Mouse (Mus musculus) hindbrain, embryonic 10.5 days (tissue): ENCODE results near the gene Fxyd1. TPM values are rescaled to one million over a fixed set of nuclear protein-coding genes. Genes with fewer than 3 reads are reported as not detected.

Experiments used
- DNase-seq: peaks from one replicate; pipeline ENCODE4 v3.0.0-alpha.2; 2017; ENCODE audit warnings: low spot score
- H3K27ac ChIP-seq: fragments of 300-500 bp; sonication (generic); 2 replicates; pipeline ENCODE4 v1.5.1; 2016; ENCODE audit warnings: mild to moderate bottlenecking, moderate library complexity
- H3K27me3 ChIP-seq: fragments of 300-500 bp; sonication (generic); 2 replicates; pipeline ENCODE4 v1.6.1; 2016; ENCODE audit warnings: mild to moderate bottlenecking; ENCODE audit not compliant: poor library complexity, insufficient read depth, severe bottlenecking
- H3K36me3 ChIP-seq: fragments of 300-500 bp; sonication (generic); 2 replicates; pipeline ENCODE4 v1.6.1; 2016; ENCODE audit warnings: mild to moderate bottlenecking, moderate library complexity
- H3K4me1 ChIP-seq: fragments of 300-500 bp; sonication (generic); replicated peaks from 2 replicates; pipeline ENCODE4 v1.6.1; 2016; ENCODE audit warnings: mild to moderate bottlenecking
- H3K4me3 ChIP-seq: fragments of 300-500 bp; sonication (generic); 2 replicates; pipeline ENCODE4 v1.5.1; 2016; ENCODE audit warnings: mild to moderate bottlenecking, moderate library complexity
- H3K9me3 ChIP-seq: fragments of 300-500 bp; sonication (generic); 2 replicates; pipeline ENCODE4 v1.6.1; 2016; ENCODE audit warnings: mild to moderate bottlenecking, moderate library complexity
- WGBS: fragments of 180-500 bp; shearing (Covaris S2); methylation state at CpG from one replicate; pipeline ENCODE4 v1.1.7; 2016; 5-methylcytosine and 5-hydroxymethylcytosine counted together
- polyA plus RNA-seq: library from polyadenylated mRNA; unstranded; fragments of >200 nt; fragmentation: Nextera tagmentation; extraction: Ambion mirVana; gene quantifications from 2 replicates; pipeline ENCODE4 v1.2.1, GENCODE M21; 2016

Fxyd1 gene
- polyA plus RNA-seq, 1 experiment from 2014 or later: 14.0 TPM

DNA sequence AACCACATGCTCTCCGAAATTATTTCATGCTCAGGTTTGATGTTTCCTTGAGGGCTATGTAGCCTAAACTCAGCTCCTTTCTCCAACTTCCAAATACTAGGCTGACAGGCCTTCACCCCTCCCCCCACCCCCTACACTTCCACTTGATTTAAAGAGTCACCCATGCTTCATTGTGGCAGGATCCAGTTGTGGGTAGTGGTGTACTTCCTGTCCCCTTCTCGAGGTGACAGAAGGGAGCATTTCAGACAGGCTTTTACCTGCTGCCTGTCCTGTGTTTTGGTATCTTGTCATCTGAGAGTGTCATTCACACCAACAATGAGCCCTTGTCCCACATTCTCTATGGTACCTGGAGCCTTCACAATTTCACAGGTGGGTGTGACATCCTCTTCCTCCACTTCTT is 30.3 kb upstream of the Fxyd1 start:
- no peak for DNase-seq
- Histone ChIP-seq H3K27me3 (no peaks in the 10 kb centered on the region), H3K4me1 (peaks cover 36% of the 10 kb centered on the region), H3K4me3 (no peak overlapping the region), H3K27ac (0 out of 2 replicates have a peak overlapping the region, but pooled peaks have one; percentile 81), H3K36me3 (no peaks in the 10 kb centered on the region), H3K9me3 (0 out of 2 replicates have a peak, but pooled peaks cover 3% of the 10 kb centered on the region)
- 60% methylated on average over 2 of the region's 2 CpGs for WGBS

DNA sequence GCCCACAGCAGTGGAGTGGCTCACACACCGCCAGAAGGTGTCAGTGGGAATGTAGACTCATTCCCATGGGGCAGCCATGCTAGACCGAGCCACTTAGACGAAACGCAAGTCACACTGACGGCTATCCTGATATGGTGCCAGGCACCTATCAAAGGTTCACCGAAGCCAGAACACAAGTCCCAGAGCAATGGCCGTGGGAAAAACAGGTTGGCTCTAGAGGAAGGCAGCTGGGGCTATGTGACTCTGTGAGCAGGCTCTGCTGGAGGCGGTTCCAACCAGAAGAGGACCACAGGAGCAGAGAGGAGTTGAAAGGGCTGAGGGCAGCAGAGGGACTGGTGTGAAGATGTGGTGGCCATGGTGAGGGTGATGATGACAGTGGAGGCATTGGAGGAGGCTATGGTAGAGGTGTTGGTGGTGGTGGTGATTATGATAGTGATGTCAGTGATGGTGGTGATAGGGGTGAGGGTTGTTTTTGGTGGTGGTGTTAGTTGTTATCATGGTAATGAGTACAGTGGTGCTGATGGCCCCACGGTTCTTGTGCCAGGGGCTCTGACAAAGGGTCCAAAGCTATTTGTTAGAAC is 29.3 kb upstream of the Fxyd1 start:
- H3K27me3 ChIP-seq: no peaks in the 10 kb centered on the region
- WGBS: 90% methylated on average over 9 of the region's 9 CpGs
- no peak for DNase-seq
- H3K36me3 ChIP-seq: no peaks in the 10 kb centered on the region
- H3K4me3 ChIP-seq: no peak overlapping the region
- H3K27ac ChIP-seq: peak overlapping the region; percentile 81
- 0 out of 2 replicates have a peak, but pooled peaks cover 3% of the 10 kb centered on the region for H3K9me3 ChIP-seq
- peaks cover 36% of the 10 kb centered on the region for H3K4me1 ChIP-seq

DNA sequence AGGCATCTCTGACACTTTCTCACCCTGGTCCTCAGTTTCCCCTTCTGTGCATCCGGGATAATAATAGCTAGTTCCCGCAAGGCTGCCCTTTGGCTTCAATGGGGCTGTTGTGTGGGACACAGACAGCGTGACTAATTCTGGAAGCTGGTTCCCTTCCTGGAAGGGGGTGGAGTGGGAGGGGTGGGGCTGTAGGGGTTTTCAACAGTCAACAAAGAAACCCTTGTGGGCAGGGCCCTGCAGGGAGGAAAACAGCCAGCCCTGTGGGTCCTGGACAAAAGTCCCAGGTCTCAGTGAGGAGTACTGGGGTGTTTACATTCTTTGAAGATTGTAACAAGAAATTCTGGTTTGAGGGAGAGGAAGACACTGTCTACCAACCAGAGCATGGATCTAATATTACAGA is 28.2 kb upstream of the Fxyd1 start:
- H3K4me1 ChIP-seq: peaks cover 36% of the 10 kb centered on the region
- H3K27me3 ChIP-seq: no peaks in the 10 kb centered on the region
- peak; percentile 52 for DNase-seq
- no peaks in the 10 kb centered on the region for H3K36me3 ChIP-seq
- H3K4me3 ChIP-seq: no peak overlapping the region
- 25% methylated on average over 3 of the region's 3 CpGs for WGBS
- H3K27ac ChIP-seq: peak overlapping the region; percentile 81
- H3K9me3 ChIP-seq: peaks cover 7% of the 10 kb centered on the region; the same call in 1 of the 2 replicates

DNA sequence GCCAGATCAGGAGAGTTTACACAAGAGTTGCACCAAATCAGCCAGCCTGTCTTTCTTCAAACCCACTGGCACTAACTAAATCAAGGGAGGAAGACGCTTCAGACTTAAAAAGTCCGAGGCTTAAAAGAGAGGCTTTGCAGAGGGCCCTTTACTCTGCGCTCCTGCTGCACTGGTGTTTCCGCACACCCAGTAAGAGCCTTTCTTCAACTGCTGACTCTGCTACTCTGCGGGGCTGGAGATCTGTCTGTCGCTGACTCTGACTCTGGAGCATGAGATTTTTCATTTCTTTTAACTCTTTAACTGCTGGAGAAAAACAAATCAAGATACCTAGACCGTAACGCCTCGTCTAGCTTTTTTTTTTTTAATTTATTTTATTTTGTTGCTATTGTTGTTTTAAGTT is 27.1 kb upstream of the Fxyd1 start:
- DNase-seq: no peak
- no peaks in the 10 kb centered on the region for H3K36me3 ChIP-seq
- peaks cover 5% of the 10 kb centered on the region; the same call in 1 of the 2 replicates for H3K9me3 ChIP-seq
- peak overlapping the region; percentile 74 for H3K27ac ChIP-seq
- H3K4me3 ChIP-seq: no peak overlapping the region
- WGBS: 57% methylated on average over 9 of the region's 9 CpGs
- H3K4me1 ChIP-seq: peaks cover 36% of the 10 kb centered on the region
- no peaks in the 10 kb centered on the region for H3K27me3 ChIP-seq

GRCm38 (mm10) chr7:31082831-31083588 is 26.0 kb upstream of the Fxyd1 start:
- DNase-seq: peak; percentile 34
- H3K4me3 ChIP-seq: no peak overlapping the region
- peaks cover 38% of the 10 kb centered on the region for H3K4me1 ChIP-seq
- no peaks in the 10 kb centered on the region for H3K36me3 ChIP-seq
- H3K27ac ChIP-seq: peak overlapping the region; percentile 74
- peaks cover 5% of the 10 kb centered on the region; the same call in 1 of the 2 replicates for H3K9me3 ChIP-seq
- H3K27me3 ChIP-seq: no peaks in the 10 kb centered on the region
- WGBS: 63% methylated on average over 14 of the region's 14 CpGs

GRCm38 (mm10) chr7:31082106-31082505 is 25.1 kb upstream of the Fxyd1 start:
- Histone ChIP-seq H3K9me3 (peaks cover 5% of the 10 kb centered on the region; the same call in 1 of the 2 replicates), H3K4me3 (no peak overlapping the region), H3K27me3 (no peaks in the 10 kb centered on the region), H3K27ac (no peak overlapping the region), H3K4me1 (peaks cover 47% of the 10 kb centered on the region), H3K36me3 (no peaks in the 10 kb centered on the region)
- no peak for DNase-seq

DNA sequence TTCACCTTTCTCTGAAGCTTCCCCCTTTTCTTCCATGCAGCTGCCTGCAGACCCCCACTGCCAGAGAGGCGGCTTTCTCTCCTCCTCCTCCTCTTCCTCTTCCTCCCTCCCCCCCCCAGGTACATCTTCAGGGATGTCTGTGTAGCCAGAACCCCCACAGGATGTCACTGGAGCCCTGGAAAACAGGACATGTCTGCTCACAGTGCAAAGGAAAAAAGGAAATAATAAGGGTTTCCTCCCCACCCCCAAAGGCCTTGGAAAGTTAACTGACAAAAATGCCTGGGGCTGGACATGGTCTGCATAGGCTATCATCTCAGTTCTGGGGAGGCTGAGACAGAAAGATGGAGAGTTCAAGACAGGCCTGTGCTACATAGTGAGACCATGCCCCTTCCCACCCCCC is 24.1 kb upstream of the Fxyd1 start:
- Histone ChIP-seq H3K9me3 (peaks cover 5% of the 10 kb centered on the region; the same call in 1 of the 2 replicates), H3K4me3 (no peak overlapping the region), H3K27ac (0 out of 2 replicates have a peak overlapping the region, but pooled peaks have one; percentile 36), H3K27me3 (no peaks in the 10 kb centered on the region), H3K4me1 (peaks cover 55% of the 10 kb centered on the region), H3K36me3 (no peaks in the 10 kb centered on the region)
- 53% methylated on average over 1 of the region's 1 CpGs for WGBS
- no peak for DNase-seq

GRCm38 (mm10) chr7:31080611-31081010 is 23.6 kb upstream of the Fxyd1 start:
- Histone ChIP-seq H3K27ac (no peak overlapping the region), H3K27me3 (no peaks in the 10 kb centered on the region), H3K36me3 (no peaks in the 10 kb centered on the region), H3K4me3 (no peak overlapping the region), H3K4me1 (peaks cover 50% of the 10 kb centered on the region), H3K9me3 (peaks cover 5% of the 10 kb centered on the region; the same call in 1 of the 2 replicates)
- no peak for DNase-seq
- WGBS: 55% methylated on average over 3 of the region's 3 CpGs

DNA sequence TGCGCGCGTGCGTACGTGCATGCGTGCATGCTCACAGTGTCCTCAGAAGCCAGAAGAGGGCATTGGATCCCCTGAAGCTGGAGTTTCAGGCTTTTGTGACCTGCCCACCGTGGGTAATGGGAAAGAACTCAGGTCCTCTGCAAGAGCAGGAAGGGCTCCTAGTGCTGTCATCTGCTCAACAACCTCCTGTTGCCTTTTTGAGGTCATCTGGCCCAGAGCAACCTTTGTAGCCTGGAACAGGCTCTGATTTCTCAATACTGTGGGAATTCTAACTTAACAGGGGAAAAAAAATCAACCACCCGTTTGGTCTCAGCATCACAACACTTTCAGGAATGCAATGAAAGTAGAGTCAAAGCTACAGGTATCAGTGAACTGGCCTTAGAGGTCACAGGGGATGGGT is 22.7 kb upstream of the Fxyd1 start:
- Histone ChIP-seq H3K27me3 (no peaks in the 10 kb centered on the region), H3K4me3 (no peak overlapping the region), H3K4me1 (peaks cover 44% of the 10 kb centered on the region), H3K27ac (no peak overlapping the region), H3K9me3 (peaks cover 5% of the 10 kb centered on the region; the same call in 1 of the 2 replicates), H3K36me3 (no peaks in the 10 kb centered on the region)
- DNase-seq: no peak
- 88% methylated on average over 8 of the region's 8 CpGs for WGBS

GRCm38 (mm10) chr7:31077885-31078445 is 21.0 kb upstream of the Fxyd1 start:
- Histone ChIP-seq H3K4me3 (no peak overlapping the region), H3K9me3 (peaks cover 5% of the 10 kb centered on the region; the same call in 1 of the 2 replicates), H3K27me3 (no peaks in the 10 kb centered on the region), H3K36me3 (no peaks in the 10 kb centered on the region), H3K27ac (peak overlapping the region; percentile 78), H3K4me1 (peaks cover 41% of the 10 kb centered on the region)
- WGBS: 45% methylated on average over 5 of the region's 5 CpGs
- DNase-seq: peak; percentile 40

GRCm38 (mm10) chr7:31077470-31077869 is 20.5 kb upstream of the Fxyd1 start:
- 52% methylated on average over 6 of the region's 6 CpGs for WGBS
- no peak for DNase-seq
- peaks cover 5% of the 10 kb centered on the region; the same call in 1 of the 2 replicates for H3K9me3 ChIP-seq
- H3K36me3 ChIP-seq: no peaks in the 10 kb centered on the region
- no peaks in the 10 kb centered on the region for H3K27me3 ChIP-seq
- no peak overlapping the region for H3K4me3 ChIP-seq
- H3K27ac ChIP-seq: peak overlapping the region; percentile 78
- H3K4me1 ChIP-seq: peaks cover 42% of the 10 kb centered on the region

- 65% methylated on average over 5 of the region's 5 CpGs for WGBS
- H3K36me3 ChIP-seq: no peaks in the 10 kb centered on the region
- H3K4me3 ChIP-seq: no peak within 1 kb of the TSS
- H3K4me1 ChIP-seq: peaks cover 48% of the 10 kb centered on the region
- no peaks in the 10 kb centered on the region for H3K27me3 ChIP-seq
- peak within 1 kb of the TSS; percentile 78 for H3K27ac ChIP-seq
- peaks cover 5% of the 10 kb centered on the region; the same call in 1 of the 2 replicates for H3K9me3 ChIP-seq
- no peak for DNase-seq
Observed at GRCm38 (mm10) chr7:31076492-31076891, 19.5 kb upstream of the Fxyd1 start, which contains the start of gene Fxyd3. Gene Fxyd3 (minus strand): TSS chr7:31076704.

DNA sequence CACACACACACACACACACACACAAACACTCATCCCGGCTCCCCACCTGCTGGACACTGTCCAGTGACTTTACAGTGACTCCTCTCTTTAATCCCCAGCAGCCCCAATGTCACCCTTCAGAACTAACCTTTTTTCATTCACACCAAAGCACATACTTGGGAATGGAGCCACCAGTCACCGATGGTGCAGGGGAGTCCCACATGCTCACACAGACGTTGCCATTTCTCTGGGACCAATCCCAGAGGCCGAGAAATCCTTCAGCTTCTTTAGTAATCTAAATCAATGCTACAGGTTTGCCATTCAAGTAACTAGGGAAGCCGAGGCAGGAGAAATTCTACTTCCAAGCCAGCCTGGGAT is 17.7 kb upstream of the Fxyd1 start:
- Histone ChIP-seq H3K9me3 (no peaks in the 10 kb centered on the region), H3K27me3 (no peaks in the 10 kb centered on the region), H3K4me3 (no peak overlapping the region), H3K4me1 (peaks cover 48% of the 10 kb centered on the region), H3K27ac (0 out of 2 replicates have a peak overlapping the region, but pooled peaks have one; percentile 2), H3K36me3 (no peaks in the 10 kb centered on the region)
- 80% methylated on average over 5 of the region's 5 CpGs for WGBS
- DNase-seq: no peak
